Mouse (Mus musculus) heart, postnatal 0 days (tissue): ENCODE measurements around the gene Zfp708.

Source experiments
- CTCF ChIP-seq: IDR thresholded peaks from 2 replicates; pipeline ENCODE4 v1.5.1; 2016; ENCODE audit warnings: antibody characterized with exemption, control low read depth, low read depth
- EP300 ChIP-seq: IDR thresholded peaks from 2 replicates; pipeline ENCODE4 v1.6.1; 2016; ENCODE audit warnings: antibody characterized with exemption, low read depth

- TF ChIP-seq EP300 (no peak), CTCF (no peak)
Measured at GRCm38 (mm10) chr13:67112096-67112495, 14.3 kb upstream of the Zfp708 start.
